In genomic region chrX:13469160-13470116, GRCm38 (mm10) we compare ENCODE assay signal across 9 mouse cellular contexts. TPM values are rescaled to one million over a fixed set of nuclear protein-coding genes. Genes with fewer than 3 reads are reported as not detected.
DNase-seq lines count a peak whose midpoint lies in the region; ATAC-seq lines count a peak whose summit lies in the region.
"Had no signal": no experiment of that assay in that cellular context is flagged by ENCODE, and none has a peak within 500 bp of the region (broad histone marks: within the 10 kb centered on the region; RNA-seq: fewer than 3 reads in every experiment).

No protein-coding gene starts in this region.

- H3K4me2 ChIP-seq in embryonic facial prominence, embryonic 14.5 days (ENCODE audit: low read depth, low read length): no peak overlapping the region
- H3K4me2 ChIP-seq in lung, embryonic 16.5 days (ENCODE audit: low read depth, low read length): peak overlapping the region; percentile 24; the same call in 1 of the 2 replicates
- H3K4me2 ChIP-seq in midbrain, embryonic 15.5 days: no peak overlapping the region

- no peak overlapping the region for H3K4me3 ChIP-seq in embryonic facial prominence, embryonic 14.5 days (ENCODE audit: low read depth, low read length)
- H3K4me3 ChIP-seq in embryonic facial prominence, embryonic 10.5 days: no peak overlapping the region
- H3K4me3 ChIP-seq in lung, embryonic 16.5 days (ENCODE audit: low read length): no peak overlapping the region
- H3K4me3 ChIP-seq in midbrain, embryonic 15.5 days: no peak overlapping the region

- H3K9me3 ChIP-seq in embryonic facial prominence, embryonic 14.5 days (ENCODE audit: control insufficient read depth, low read length): no peaks in the 10 kb centered on the region
- no peaks in the 10 kb centered on the region for H3K9me3 ChIP-seq in embryonic facial prominence, embryonic 10.5 days
- no peaks in the 10 kb centered on the region for H3K9me3 ChIP-seq in lung, embryonic 16.5 days (ENCODE audit: control insufficient read depth, low read length)
- no peaks in the 10 kb centered on the region for H3K9me3 ChIP-seq in midbrain, embryonic 15.5 days

- H3K36me3 ChIP-seq in embryonic facial prominence, embryonic 14.5 days (ENCODE audit: control insufficient read depth, insufficient read depth, low read length): no peaks in the 10 kb centered on the region
- H3K36me3 ChIP-seq in embryonic facial prominence, embryonic 10.5 days (replicated peaks): no peaks in the 10 kb centered on the region
- H3K36me3 ChIP-seq in lung, embryonic 16.5 days (ENCODE audit: control insufficient read depth, insufficient read depth, low read length): no peaks in the 10 kb centered on the region
- no peaks in the 10 kb centered on the region for H3K36me3 ChIP-seq in midbrain, embryonic 15.5 days (replicated peaks)

- WGBS in embryonic facial prominence, embryonic 14.5 days: 58% methylated on average over 9 of the region's 9 CpGs
- 71% methylated on average over 9 of the region's 9 CpGs for WGBS in embryonic facial prominence, embryonic 10.5 days
- 44% methylated on average over 9 of the region's 9 CpGs for WGBS in lung, embryonic 16.5 days
- 71% methylated on average over 9 of the region's 9 CpGs for WGBS in midbrain, embryonic 15.5 days

- peak; percentile 77 for DNase-seq in embryonic facial prominence, embryonic 14.5 days (ENCODE audit: low spot score)
- DNase-seq in embryonic facial prominence, embryonic 10.5 days (ENCODE audit: low spot score): no peak
- DNase-seq in NIH3T3 (ENCODE audit: low read depth): peak; percentile 66
- DNase-seq in frontal cortex, postnatal 36 days (ENCODE audit: low spot score in 2 of 2): peak; percentile 36 to 75
- DNase-seq in kidney, postnatal 10 days: peak; percentile 21
- DNase-seq in neural tube, embryonic 10.5 days (ENCODE audit: extremely low spot score, low spot score): no peak

- H3K9ac ChIP-seq in embryonic facial prominence, embryonic 14.5 days (ENCODE audit: low read depth, low read length): no peak overlapping the region
- no peak overlapping the region for H3K9ac ChIP-seq in lung, embryonic 16.5 days (ENCODE audit: low read length)
- H3K9ac ChIP-seq in midbrain, embryonic 15.5 days: no peak overlapping the region

- H3K27me3 ChIP-seq in embryonic facial prominence, embryonic 14.5 days (replicated peaks; ENCODE audit: control insufficient read depth, insufficient read depth, low read length): peaks cover 14% of the 10 kb centered on the region; the same call in 1 of the 2 replicates
- H3K27me3 ChIP-seq in embryonic facial prominence, embryonic 10.5 days (replicated peaks; ENCODE audit: low read depth, poor library complexity, severe bottlenecking): peaks cover 86% of the 10 kb centered on the region
- H3K27me3 ChIP-seq in lung, embryonic 16.5 days (ENCODE audit: control insufficient read depth, insufficient read depth, low read depth, low read length): peaks cover 5% of the 10 kb centered on the region; the same call in 1 of the 2 replicates
- no peaks in the 10 kb centered on the region for H3K27me3 ChIP-seq in midbrain, embryonic 15.5 days (replicated peaks)

- no peaks in the 10 kb centered on the region for H3K4me1 ChIP-seq in embryonic facial prominence, embryonic 14.5 days (ENCODE audit: control insufficient read depth, insufficient read depth, low read length)
- H3K4me1 ChIP-seq in embryonic facial prominence, embryonic 10.5 days: no peaks in the 10 kb centered on the region
- 0 out of 2 replicates have a peak, but pooled peaks cover 2% of the 10 kb centered on the region for H3K4me1 ChIP-seq in lung, embryonic 16.5 days (replicated peaks; ENCODE audit: control insufficient read depth, insufficient read depth, low read length)
- H3K4me1 ChIP-seq in midbrain, embryonic 15.5 days: no peaks in the 10 kb centered on the region

- peak; percentile 41; the same call in 1 of the 2 replicates for ATAC-seq in embryonic facial prominence, embryonic 14.5 days (ENCODE audit: low read depth)
- peak; percentile 85 for ATAC-seq in lung, embryonic 16.5 days (ENCODE audit: low read depth)
- no peak for ATAC-seq in midbrain, embryonic 15.5 days (replicated peaks)

- H3K27ac ChIP-seq in embryonic facial prominence, embryonic 14.5 days (replicated peaks; ENCODE audit: low read depth, low read length): no peak overlapping the region
- H3K27ac ChIP-seq in embryonic facial prominence, embryonic 10.5 days (replicated peaks): no peak overlapping the region
- H3K27ac ChIP-seq in lung, embryonic 16.5 days (ENCODE audit: low read length): peak overlapping the region; percentile 60
- H3K27ac ChIP-seq in midbrain, embryonic 15.5 days: no peak overlapping the region

RNA-seq across cellular contexts. Expression of gene Nyx, which starts 3.5 kb away (rescaled TPM):
- polyA plus RNA-seq in embryonic facial prominence, embryonic 14.5 days (2014; fragmentation: Nextera tagmentation; extraction: Ambion mirVana): 0.03 and 0.04 TPM in 2 replicates
- 0.03 and 0.10 TPM in 2 replicates for polyA plus RNA-seq in embryonic facial prominence, embryonic 10.5 days (2016; fragmentation: Nextera tagmentation; extraction: Ambion mirVana)
- polyA plus RNA-seq in lung, embryonic 16.5 days (2015; fragmentation: Nextera tagmentation; extraction: Ambion mirVana): 0.09 and 0.10 TPM in 2 replicates
- 0.18 and 0.26 TPM in 2 replicates for polyA plus RNA-seq in midbrain, embryonic 15.5 days (2015; fragmentation: Nextera tagmentation; extraction: Ambion mirVana)
- polyA plus RNA-seq: embryonic facial prominence, embryonic 11.5 days had no signal

Comparison
In these comparisons a context has a peak if more than half of its experiments do, and no peak if none do; other contexts are left out.
1. DNase-seq: peak in embryonic facial prominence, embryonic 14.5 days (single experiment), NIH3T3 (single experiment), frontal cortex, postnatal 36 days (2 of 2) and kidney, postnatal 10 days (single experiment); none in embryonic facial prominence, embryonic 10.5 days (single experiment) and neural tube, embryonic 10.5 days (single experiment).